Mouse (Mus musculus) CH12.LX (cell line): ENCODE data around the gene Kdm2b. TPM values are rescaled to one million over a fixed set of nuclear protein-coding genes. Genes with fewer than 3 reads are reported as not detected.

Experiments used
- DNase-seq: peaks from one replicate; pipeline ENCODE4 v3.0.0-alpha.2; 2013; ENCODE audit errors: extremely low read depth
- H3K27ac ChIP-seq: 2 replicates; pipeline ENCODE4 v1.5.1; 2012; ENCODE audit warnings: low read depth, mild to moderate bottlenecking, control low read depth, moderate library complexity; ENCODE audit not compliant: insufficient read depth
- H3K27me3 ChIP-seq: replicated peaks from 2 replicates; pipeline ENCODE3; 2012; ENCODE audit warnings: inconsistent platforms
- H3K36me3 ChIP-seq, 2 experiments: replicated peaks in 1 of 2; 2 replicates each; pipeline versions ENCODE3 to v1.6.1; 2012; ENCODE audit warnings: inconsistent platforms in 1 of 2, low read length in 1 of 2, mild to moderate bottlenecking in 1 of 2, mixed read lengths in 1 of 2, moderate library complexity in 1 of 2; ENCODE audit not compliant: control insufficient read depth in 1 of 2, insufficient read depth in 1 of 2
- H3K4me1 ChIP-seq, 2 experiments: 2 replicates each; pipeline ENCODE4 v1.6.1; 2012; ENCODE audit warnings: inconsistent platforms in 1 of 2, moderate library complexity in 1 of 2; ENCODE audit not compliant: insufficient read depth in 2 of 2, control insufficient read depth in 1 of 2
- H3K4me2 ChIP-seq: 2 replicates; pipeline ENCODE4 v1.6.1; 2012; ENCODE audit warnings: low read depth, mild to moderate bottlenecking, control low read depth; ENCODE audit not compliant: poor library complexity, insufficient read depth, severe bottlenecking
- H3K4me3 ChIP-seq, 3 experiments: fragments of 150-350 bp in 1 of 3; sonication (generic) in 1 of 3; replicated peaks in 1 of 3; 2 replicates each; pipeline versions ENCODE3 to v1.5.1; 2011 to 2012; ENCODE audit warnings: low read depth in 2 of 3, low read length in 2 of 3, mild to moderate bottlenecking in 2 of 3, moderate library complexity in 2 of 3, control low read depth in 1 of 3, improper control_type of control experiment in 1 of 3, inconsistent platforms in 1 of 3, mixed read lengths in 1 of 3; ENCODE audit not compliant: poor library complexity in 1 of 3
- H3K79me2 ChIP-seq: replicated peaks from 2 replicates; pipeline ENCODE4 v1.6.1; 2012; ENCODE audit warnings: mild to moderate bottlenecking, moderate library complexity; ENCODE audit not compliant: control insufficient read depth, poor library complexity, insufficient read depth, severe bottlenecking; ENCODE audit errors: extremely low read depth
- H3K9ac ChIP-seq: 2 replicates; pipeline ENCODE4 v1.6.1; 2012; ENCODE audit warnings: low read depth, mild to moderate bottlenecking, control low read depth, moderate library complexity; ENCODE audit not compliant: insufficient read depth
- H3K9me3 ChIP-seq: replicated peaks from 2 replicates; pipeline ENCODE3; 2012; ENCODE audit warnings: low read length, inconsistent platforms, mixed read lengths
- BHLHE40 ChIP-seq: IDR thresholded peaks from 2 replicates; pipeline ENCODE4 v1.6.1; 2011; ENCODE audit warnings: mild to moderate bottlenecking, low read depth, low read length, improper control_type of control experiment
- CHD1 ChIP-seq: IDR thresholded peaks from 2 replicates; pipeline ENCODE4 v1.6.1; 2012; ENCODE audit warnings: low read depth, low read length, improper control_type of control experiment, inconsistent platforms
- CHD2 ChIP-seq: IDR thresholded peaks from 2 replicates; pipeline ENCODE4 v1.6.1; 2011; ENCODE audit warnings: low read length, improper control_type of control experiment
- CTCF ChIP-seq, 2 experiments: IDR thresholded peaks in 1 of 2; conservative IDR thresholded peaks in 1 of 2; 2 replicates each; pipeline ENCODE4 v1.5.1; 2011 to 2012; ENCODE audit warnings: low read depth in 2 of 2, low read length in 2 of 2, improper control_type of control experiment in 1 of 2, inconsistent platforms in 1 of 2, mild to moderate bottlenecking in 1 of 2, moderate library complexity in 1 of 2
- E2F4 ChIP-seq: IDR thresholded peaks from 2 replicates; pipeline ENCODE4 v1.6.1; 2011; ENCODE audit warnings: low read depth, low read length, improper control_type of control experiment; ENCODE audit not compliant: insufficient replicate concordance
- ELF1 ChIP-seq: IDR thresholded peaks from 2 replicates; pipeline ENCODE4 v1.6.1; 2014; ENCODE audit warnings: low read depth, mild to moderate bottlenecking, inconsistent platforms, low read length, improper control_type of control experiment
- EP300 ChIP-seq: IDR thresholded peaks from 2 replicates; pipeline ENCODE4 v1.6.1; 2011; ENCODE audit warnings: low read length, improper control_type of control experiment
- ETS1 ChIP-seq: conservative IDR thresholded peaks from 2 replicates; pipeline ENCODE4 v1.6.1; 2012; ENCODE audit warnings: low read depth, mild to moderate bottlenecking, inconsistent platforms, low read length, improper control_type of control experiment, moderate library complexity
- GABPA ChIP-seq: IDR thresholded peaks from 2 replicates; pipeline ENCODE4 v1.6.1; 2012; ENCODE audit warnings: low read depth, low read length, improper control_type of control experiment, inconsistent platforms; ENCODE audit not compliant: insufficient replicate concordance
- HCFC1 ChIP-seq: IDR thresholded peaks from 2 replicates; pipeline ENCODE4 v1.6.1; 2012; ENCODE audit warnings: low read depth, mild to moderate bottlenecking, inconsistent platforms, low read length, improper control_type of control experiment
- IRF4 ChIP-seq: IDR thresholded peaks from 2 replicates; pipeline ENCODE4 v1.6.1; 2014; ENCODE audit warnings: low read depth, mild to moderate bottlenecking, inconsistent platforms, low read length, improper control_type of control experiment
- JUN ChIP-seq: IDR thresholded peaks from 2 replicates; pipeline ENCODE4 v1.6.1; 2011; ENCODE audit warnings: low read depth, mild to moderate bottlenecking, low read length, improper control_type of control experiment, moderate library complexity; ENCODE audit not compliant: insufficient read depth
- JUND ChIP-seq: conservative IDR thresholded peaks from 2 replicates; pipeline ENCODE4 v1.6.1; 2011; ENCODE audit warnings: low read depth, low read length, improper control_type of control experiment
- KAT2A ChIP-seq: IDR thresholded peaks from 2 replicates; pipeline ENCODE4 v1.6.1; 2012; ENCODE audit warnings: low read length, improper control_type of control experiment, inconsistent platforms; ENCODE audit not compliant: insufficient replicate concordance
- MAFK ChIP-seq: IDR thresholded peaks from 2 replicates; pipeline ENCODE4 v1.6.1; 2011; ENCODE audit warnings: low read length, improper control_type of control experiment; ENCODE audit not compliant: insufficient replicate concordance
- MAX ChIP-seq: IDR thresholded peaks from 2 replicates; pipeline ENCODE4 v1.6.1; 2011; ENCODE audit warnings: low read length, improper control_type of control experiment
- MAZ ChIP-seq: IDR thresholded peaks from 2 replicates; pipeline ENCODE4 v1.6.1; 2012; ENCODE audit warnings: low read depth, mild to moderate bottlenecking, inconsistent platforms, low read length, improper control_type of control experiment, moderate library complexity
- MEF2A ChIP-seq: IDR thresholded peaks from 2 replicates; pipeline ENCODE4 v1.6.1; 2014; ENCODE audit warnings: low read depth, mild to moderate bottlenecking, inconsistent platforms, low read length, improper control_type of control experiment, borderline replicate concordance
- MXI1 ChIP-seq: IDR thresholded peaks from 2 replicates; pipeline ENCODE4 v1.6.1; 2011; ENCODE audit warnings: mild to moderate bottlenecking, low read depth, low read length, improper control_type of control experiment
- MYC ChIP-seq: IDR thresholded peaks from 2 replicates; pipeline ENCODE4 v1.6.1; 2011; ENCODE audit warnings: low read depth, mild to moderate bottlenecking, improper control_type of control experiment, low read length
- NELFE ChIP-seq: IDR thresholded peaks from 2 replicates; pipeline ENCODE4 v1.6.1; 2011; ENCODE audit warnings: low read depth, low read length, improper control_type of control experiment
- NRF1 ChIP-seq: IDR thresholded peaks from 2 replicates; pipeline ENCODE4 v1.6.1; 2014; ENCODE audit warnings: low read depth, mild to moderate bottlenecking, inconsistent platforms, low read length, improper control_type of control experiment, moderate library complexity
- PAX5 ChIP-seq: IDR thresholded peaks from 2 replicates; pipeline ENCODE4 v1.6.1; 2012; ENCODE audit warnings: low read length, inconsistent platforms, mixed read lengths
- POLR2A ChIP-seq: IDR thresholded peaks from 2 replicates; pipeline ENCODE4 v1.6.1; 2011; ENCODE audit warnings: low read depth, mild to moderate bottlenecking, improper control_type of control experiment, low read length
- POLR2AphosphoS2 ChIP-seq: IDR thresholded peaks from 2 replicates; pipeline ENCODE4 v1.6.1; 2011; ENCODE audit warnings: low read depth, low read length, improper control_type of control experiment
- RAD21 ChIP-seq: IDR thresholded peaks from 2 replicates; pipeline ENCODE4 v1.6.1; 2011; ENCODE audit warnings: low read depth, mild to moderate bottlenecking, low read length, improper control_type of control experiment, moderate library complexity
- RCOR1 ChIP-seq: conservative IDR thresholded peaks from 2 replicates; pipeline ENCODE4 v1.6.1; 2012; ENCODE audit warnings: low read depth, mild to moderate bottlenecking, inconsistent platforms, low read length, improper control_type of control experiment
- SIN3A ChIP-seq: IDR thresholded peaks from 2 replicates; pipeline ENCODE4 v1.6.1; 2012; ENCODE audit warnings: low read length, improper control_type of control experiment, inconsistent platforms
- SMC3 ChIP-seq: IDR thresholded peaks from 2 replicates; pipeline ENCODE4 v1.6.1; 2011; ENCODE audit warnings: low read depth, low read length, improper control_type of control experiment
- TBP ChIP-seq: conservative IDR thresholded peaks from 2 replicates; pipeline ENCODE4 v1.6.1; 2011; ENCODE audit warnings: low read depth, low read length, improper control_type of control experiment
- TCF12 ChIP-seq: IDR thresholded peaks from 2 replicates; pipeline ENCODE4 v1.6.1; 2014; ENCODE audit warnings: low read depth, mild to moderate bottlenecking, inconsistent platforms, low read length, improper control_type of control experiment
- UBTF ChIP-seq: IDR thresholded peaks from 2 replicates; pipeline ENCODE4 v1.6.1; 2012; ENCODE audit warnings: low read depth, mild to moderate bottlenecking, inconsistent platforms, low read length, improper control_type of control experiment, moderate library complexity
- USF1 ChIP-seq: IDR thresholded peaks from 2 replicates; pipeline ENCODE4 v1.6.1; 2014; ENCODE audit warnings: low read depth, mild to moderate bottlenecking, inconsistent platforms, low read length, improper control_type of control experiment
- USF2 ChIP-seq: conservative IDR thresholded peaks from 2 replicates; pipeline ENCODE4 v1.6.1; 2011; ENCODE audit warnings: low read depth, low read length, improper control_type of control experiment
- ZC3H11A ChIP-seq: IDR thresholded peaks from 2 replicates; pipeline ENCODE4 v1.6.1; 2012; ENCODE audit warnings: low read depth, mild to moderate bottlenecking, inconsistent platforms, low read length, improper control_type of control experiment
- ZKSCAN1 ChIP-seq: IDR thresholded peaks from 2 replicates; pipeline ENCODE4 v1.6.1; 2012; ENCODE audit warnings: low read depth, inconsistent platforms, low read length, improper control_type of control experiment, borderline replicate concordance
- ZMIZ1 ChIP-seq: IDR thresholded peaks from 2 replicates; pipeline ENCODE4 v1.6.1; 2012; ENCODE audit warnings: low read depth, mild to moderate bottlenecking, inconsistent platforms, low read length, improper control_type of control experiment
- ZNF384 ChIP-seq: IDR thresholded peaks from 2 replicates; pipeline ENCODE4 v1.6.1; 2012; ENCODE audit warnings: low read depth, low read length, improper control_type of control experiment, inconsistent platforms
- dilution Hi-C: fragments of 300-500 bp; cut with MboI; formaldehyde crosslinking; loops from 2 replicates; pipeline ENCODE4 v1.14.3; 2020; ENCODE audit warnings: low sequenced_read_pairs; ENCODE audit not compliant: extremely low pct_unique_long_range_greater_than_20kb, extremely low pct_ligation_motif_present
- in situ Hi-C: fragments of 300-500 bp; cut with MboI; formaldehyde crosslinking; loops from 3 replicates; pipeline ENCODE4 v1.14.3; 2019; ENCODE audit warnings: low sequenced_read_pairs, low pct_ligation_motif_present, low pct_unique_long_range_greater_than_20kb, mixed read lengths
- polyA plus RNA-seq: library from polyadenylated mRNA; unstranded; fragments of >175 nt; gene quantifications from 2 replicates; pipeline ENCODE4 v1.2.1, GENCODE M21; 2012; ENCODE audit warnings: low read depth; ENCODE audit not compliant: insufficient read length
- total RNA-seq, 2 experiments: library from RNA; depleted of rRNA; stranded (reverse); fragments of 300-350 nt in 1 of 2; fragments of >200 nt in 1 of 2; gene quantifications; 2 replicates each; pipeline ENCODE4 v1.2.3; 2012 to 2014

Gene Kdm2b
- total and polyA plus RNA-seq, 3 experiments = 69.3 to 138 (median 80.1) TPM

DNA sequence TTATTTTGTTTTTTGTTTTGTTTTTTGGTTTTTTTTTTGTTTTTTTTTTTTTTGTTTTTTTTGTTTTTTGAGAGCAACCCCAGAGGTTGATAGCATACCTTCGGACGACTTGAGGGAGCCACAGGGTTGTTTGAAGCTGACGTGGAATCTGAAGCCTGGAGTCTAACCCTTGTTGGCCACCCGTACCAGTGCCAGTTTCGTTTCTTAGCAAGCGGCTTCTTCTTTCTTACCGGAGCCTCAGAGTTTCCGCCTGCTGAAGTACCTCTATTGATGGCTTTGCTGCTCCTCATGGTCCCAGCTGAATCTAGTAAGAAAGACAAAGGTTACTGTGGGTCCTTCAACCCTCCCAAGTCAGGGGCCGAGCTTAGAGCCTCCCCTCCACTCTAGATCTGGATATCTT lies 22.1 kb upstream of the Kdm2b start:
- no peaks in the 10 kb centered on the region; the same call in 1 of the 2 replicates for H3K79me2 ChIP-seq
- DNase-seq = no peak
- peak overlapping the region; percentile 60 for H3K9ac ChIP-seq
- in situ Hi-C loops (no loop called here), dilution Hi-C loops (no loop called here)
- H3K36me3 ChIP-seq = no peaks in the 10 kb centered on the region
- no peaks in the 10 kb centered on the region for H3K27me3 ChIP-seq
- no peaks in the 10 kb centered on the region for H3K9me3 ChIP-seq
- H3K4me1 ChIP-seq = peaks cover 5 to 26% of the 10 kb centered on the region in 2 experiments
- H3K4me3 ChIP-seq = no peak overlapping the region
- no peak for TF ChIP-seq ETS1
- 0 out of 2 replicates have a peak, but pooled peaks have one; percentile 50 for TF ChIP-seq CHD1
- TF ChIP-seq NELFE = no peak
- TF ChIP-seq IRF4 = no peak; the same call in 1 of the 2 replicates
- no peak for TF ChIP-seq E2F4
- TF ChIP-seq JUND = no peak
- no peak for TF ChIP-seq MAX
- TF ChIP-seq PAX5 = no peak
- TF ChIP-seq RAD21 = no peak
- TF ChIP-seq ZC3H11A = no peak
- no peak for TF ChIP-seq CHD2
- TF ChIP-seq GABPA = no peak
- no peak for TF ChIP-seq USF2
- no peak for TF ChIP-seq SMC3
- TF ChIP-seq MAFK = no peak
- no peak for TF ChIP-seq HCFC1
- TF ChIP-seq JUN = no peak
- no peak for TF ChIP-seq ZMIZ1
- TF ChIP-seq ZNF384 = 0 out of 2 replicates have a peak, but pooled peaks have one; percentile 3
- TF ChIP-seq MYC = no peak
- no peak for TF ChIP-seq BHLHE40
- no peak for TF ChIP-seq MAZ
- TF ChIP-seq MXI1 = no peak
- TF ChIP-seq CTCF (conservative IDR thresholded peaks at IDR 0.05 in 1 of 2, IDR thresholded peaks at IDR 0.05 in 1 of 2; ENCODE audit: low read depth in 2 of 2, low read length in 2 of 2) = no peak
- TF ChIP-seq UBTF = no peak
- TF ChIP-seq POLR2A = peak; percentile 37; the same call in 1 of the 2 replicates
- TF ChIP-seq NRF1 = no peak
- no peak for TF ChIP-seq RCOR1
- TF ChIP-seq TBP = 0 out of 2 replicates have a peak, but pooled peaks have one; percentile 47
- no peak for TF ChIP-seq POLR2AphosphoS2
- no peak for TF ChIP-seq KAT2A
- TF ChIP-seq USF1 = no peak
- no peak for TF ChIP-seq ZKSCAN1
- TF ChIP-seq MEF2A = no peak
- TF ChIP-seq ELF1 = no peak
- TF ChIP-seq EP300 = no peak
- TF ChIP-seq TCF12 = no peak
- TF ChIP-seq SIN3A = 0 out of 2 replicates have a peak, but pooled peaks have one; percentile 27
- H3K4me2 ChIP-seq = peak overlapping the region; percentile 65
- H3K27ac ChIP-seq = no peak overlapping the region
